Mouse (Mus musculus) heart, adult 2 months (tissue): ENCODE results near the gene Rimbp2. TPM values are rescaled to one million over a fixed set of nuclear protein-coding genes. Genes with fewer than 3 reads are reported as not detected.
A peak's percentile ranks its signal among the peaks of the same experiment; 100 is the strongest.

Source experiments
- DNase-seq, 2 experiments: peaks; one replicate each; pipeline ENCODE4 v3.0.0; 2021
- H3K27ac ChIP-seq: fragments of 200-600 bp; 2 replicates; pipeline ENCODE4 v1.8.1; 2022
- H3K27me3 ChIP-seq: fragments of 200-500 bp; 2 replicates; pipeline ENCODE4 v1.6.1; 2012; ENCODE audit warnings: mild to moderate bottlenecking, low read length, inconsistent platforms, mixed read lengths; ENCODE audit not compliant: control insufficient read depth, insufficient read depth
- H3K36me3 ChIP-seq: fragments of 200-500 bp; 2 replicates; pipeline ENCODE4 v1.6.1; 2012; ENCODE audit warnings: low read length, inconsistent platforms; ENCODE audit not compliant: control insufficient read depth, insufficient read depth
- H3K4me1 ChIP-seq: fragments of 200-500 bp; 2 replicates; pipeline ENCODE4 v1.6.1; 2011; ENCODE audit warnings: low read length; ENCODE audit not compliant: control insufficient read depth, insufficient read depth
- H3K4me3 ChIP-seq: fragments of 200-600 bp; 2 replicates; pipeline ENCODE4 v1.8.1; 2022
- H3K79me2 ChIP-seq: fragments of 200-500 bp; replicated peaks from 2 replicates; pipeline ENCODE4 v1.6.1; 2012; ENCODE audit warnings: mild to moderate bottlenecking, inconsistent platforms, low read length, moderate library complexity, mixed read lengths; ENCODE audit not compliant: control insufficient read depth, insufficient read depth
- H3K9ac ChIP-seq: fragments of 200-500 bp; 2 replicates; pipeline ENCODE4 v1.6.1; 2012; ENCODE audit warnings: low read depth, mild to moderate bottlenecking, control low read depth, inconsistent platforms, low read length, mixed read lengths
- CTCF ChIP-seq: fragments of 200-600 bp; IDR thresholded peaks from 2 replicates; pipeline ENCODE4 v1.8.1; 2022; ENCODE audit warnings: antibody characterized with exemption, mild to moderate bottlenecking, moderate library complexity
- EP300 ChIP-seq: fragments of 200-500 bp; IDR thresholded peaks from 2 replicates; pipeline ENCODE4 v1.6.1; 2011; ENCODE audit warnings: low read depth, low read length, control low read depth; ENCODE audit not compliant: insufficient read depth
- POLR2A ChIP-seq: fragments of 200-500 bp; IDR thresholded peaks from 2 replicates; pipeline ENCODE4 v1.6.1; 2011; ENCODE audit warnings: mild to moderate bottlenecking, low read depth, low read length, control low read depth; ENCODE audit not compliant: insufficient read depth
- WGBS: fragments of 180-500 bp; shearing (Covaris S2); methylation state at CpG from one replicate; pipeline ENCODE4 v1.1.7; 2018; 5-methylcytosine and 5-hydroxymethylcytosine counted together
- intact Hi-C: fragments of 180-260 bp; cut with DNase I; formaldehyde crosslinking; loops from one replicate; pipeline ENCODE4 v1.15.1; 2025
- polyA plus RNA-seq: library from polyadenylated mRNA; depleted of rRNA; stranded (reverse); fragments of >200 nt; gene quantifications from 2 replicates; pipeline ENCODE4 v1.2.3, GENCODE M21; 2012
- total RNA-seq, 2 experiments: library from RNA; stranded (reverse); gene quantifications; 2 replicates each; pipeline ENCODE4 v1.2.3; 2021

Rimbp2 gene
- total and polyA plus RNA-seq, 3 experiments, result 0.06 to 0.07 TPM; not detected in 1

DNA sequence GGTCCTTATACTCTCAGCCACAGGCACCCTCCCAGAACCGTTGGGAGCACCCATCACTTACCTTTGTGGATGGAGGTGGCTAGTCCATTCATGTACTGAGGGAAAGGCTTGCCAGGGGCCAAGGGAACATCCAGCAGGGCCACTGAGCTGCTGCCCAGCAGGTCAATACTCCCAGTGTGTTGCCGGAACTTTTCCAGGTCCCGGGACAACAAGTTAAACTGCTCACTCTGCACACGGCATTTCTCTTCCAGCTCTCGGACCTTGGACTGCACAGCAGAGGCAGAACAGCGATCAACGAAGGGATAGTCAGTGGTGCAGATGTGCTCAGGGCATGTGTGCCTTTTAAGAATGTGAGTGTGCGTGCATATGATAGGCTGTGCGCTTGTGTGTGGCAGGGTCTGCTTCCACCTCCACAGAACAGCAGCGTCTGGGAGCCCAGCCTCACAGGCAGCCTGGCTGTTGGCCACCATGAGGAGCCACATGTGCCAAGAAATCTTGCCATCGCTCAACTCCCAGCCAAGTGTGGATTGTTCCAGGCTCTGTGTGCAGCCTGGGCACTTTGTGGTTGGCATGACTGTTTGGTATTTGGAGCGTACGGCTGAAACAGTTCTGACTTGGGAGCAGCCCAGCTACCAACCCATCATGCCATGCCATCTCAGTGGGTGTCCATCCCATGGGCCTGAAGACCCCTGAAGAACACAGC is 146.8 kb downstream of the Rimbp2 start:
- Histone ChIP-seq H3K36me3 (no peaks in the 10 kb centered on the region), H3K27me3 (no peaks in the 10 kb centered on the region), H3K27ac (no peak overlapping the region), H3K4me3 (no peak overlapping the region), H3K4me1 (no peaks in the 10 kb centered on the region), H3K79me2 (no peaks in the 10 kb centered on the region), H3K9ac (no peak overlapping the region)
- TF ChIP-seq EP300, result no peak
- no peak for TF ChIP-seq CTCF
- TF ChIP-seq POLR2A, result no peak
- intact Hi-C loops, result no loop called here
- DNase-seq, result peak; percentile 22 to 45
- 75% methylated on average over 13 of the region's 13 CpGs for WGBS

DNA sequence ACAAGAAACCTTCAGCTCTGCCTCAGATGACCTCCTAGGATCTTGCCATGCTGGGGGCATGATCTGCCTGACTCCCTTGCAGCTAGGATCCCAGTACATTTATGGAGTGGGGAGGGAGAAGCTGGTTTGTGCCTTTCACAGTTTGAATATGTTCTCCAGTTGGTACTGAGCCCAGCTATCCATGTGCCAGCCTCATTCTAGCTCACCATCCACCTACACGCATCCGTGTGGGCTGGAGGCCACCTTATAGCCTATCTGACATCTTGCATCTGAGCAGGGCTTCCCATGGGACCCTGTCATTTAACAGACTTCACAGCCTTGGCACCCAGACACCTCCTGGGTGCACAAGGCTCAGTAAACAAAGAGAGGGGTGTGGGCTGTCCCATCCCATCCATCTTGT is 148.2 kb downstream of the Rimbp2 start:
- H3K27me3 ChIP-seq, result no peaks in the 10 kb centered on the region
- H3K4me3 ChIP-seq, result no peak overlapping the region
- intact Hi-C loops, result no loop called here
- WGBS, result 83% methylated on average over 2 of the region's 2 CpGs
- H3K79me2 ChIP-seq, result no peaks in the 10 kb centered on the region
- no peak for TF ChIP-seq CTCF
- no peak for TF ChIP-seq POLR2A
- no peak for TF ChIP-seq EP300
- no peak overlapping the region for H3K27ac ChIP-seq
- no peaks in the 10 kb centered on the region for H3K4me1 ChIP-seq
- no peaks in the 10 kb centered on the region for H3K36me3 ChIP-seq
- DNase-seq, result no peak
- H3K9ac ChIP-seq, result no peak overlapping the region

DNA sequence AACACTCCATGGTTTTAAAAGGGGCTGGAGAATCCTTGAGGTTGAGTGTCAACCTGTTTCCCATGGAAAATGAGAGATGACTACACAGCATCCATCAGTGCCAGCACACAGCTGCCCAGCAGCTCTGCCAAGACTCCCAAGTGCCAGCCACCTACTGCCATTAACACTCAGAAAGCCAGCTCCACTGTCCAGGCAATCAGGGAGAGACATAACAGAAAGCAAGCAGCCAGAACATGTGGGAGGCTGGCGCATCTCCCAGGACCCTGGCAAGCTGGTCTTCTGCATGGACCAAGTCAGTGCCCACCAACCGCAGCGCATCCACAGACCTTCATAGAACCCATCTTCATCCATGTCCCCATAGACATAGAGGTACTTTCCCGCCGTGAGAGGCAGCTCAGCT is 152.7 kb downstream of the Rimbp2 start:
- 87% methylated on average over 5 of the region's 5 CpGs for WGBS
- Histone ChIP-seq H3K9ac (no peak overlapping the region), H3K4me1 (no peaks in the 10 kb centered on the region), H3K36me3 (no peaks in the 10 kb centered on the region), H3K79me2 (no peaks in the 10 kb centered on the region), H3K4me3 (no peak overlapping the region), H3K27ac (no peak overlapping the region), H3K27me3 (no peaks in the 10 kb centered on the region)
- no peak for TF ChIP-seq EP300
- no peak for TF ChIP-seq POLR2A
- TF ChIP-seq CTCF, result no peak
- no peak for DNase-seq
- intact Hi-C loops, result no loop called here

- no peaks in the 10 kb centered on the region for H3K79me2 ChIP-seq
- TF ChIP-seq CTCF, result no peak
- no peak for TF ChIP-seq POLR2A
- TF ChIP-seq EP300, result no peak
- WGBS, result 78% methylated on average over 22 of the region's 22 CpGs
Observed at GRCm38 (mm10) chr5:128781621-128782020, 171.7 kb downstream of the Rimbp2 start.

DNA sequence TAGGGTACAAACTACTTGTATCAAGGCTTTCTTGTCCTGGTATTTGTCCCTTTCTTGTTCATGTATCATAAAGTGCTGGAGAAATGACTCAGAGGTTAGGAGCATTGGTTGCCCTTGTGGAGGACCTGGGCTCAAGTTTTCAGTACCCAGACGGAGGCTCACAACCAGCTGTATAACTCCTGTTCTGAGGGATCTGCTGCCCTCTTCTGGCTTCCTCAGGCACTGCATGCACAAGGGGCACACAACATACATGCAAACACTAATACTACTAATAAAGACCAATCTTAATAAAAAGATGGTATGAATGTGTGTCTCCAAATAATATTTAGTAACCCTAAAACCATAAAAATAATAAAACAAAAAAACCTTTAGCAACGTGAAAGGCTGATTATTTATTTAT is 176.9 kb downstream of the Rimbp2 start:
- Histone ChIP-seq H3K27ac (no peak overlapping the region), H3K9ac (no peak overlapping the region), H3K36me3 (no peaks in the 10 kb centered on the region), H3K4me1 (no peaks in the 10 kb centered on the region), H3K27me3 (no peaks in the 10 kb centered on the region), H3K4me3 (no peak overlapping the region), H3K79me2 (no peaks in the 10 kb centered on the region)
- DNase-seq, result no peak
- intact Hi-C loops, result no loop called here
- TF ChIP-seq EP300 (no peak), CTCF (0 out of 2 replicates have a peak, but pooled peaks have one; percentile 3)
- 59% methylated on average over 2 of the region's 2 CpGs for WGBS

More at GRCm38 (mm10) chr5:128781621-128782020, 171.7 kb downstream of the Rimbp2 start:
- H3K27me3 ChIP-seq, result no peaks in the 10 kb centered on the region
- H3K27ac ChIP-seq, result no peak overlapping the region
- H3K9ac ChIP-seq, result no peak overlapping the region
- H3K4me1 ChIP-seq, result no peaks in the 10 kb centered on the region
- DNase-seq, result no peak
- intact Hi-C loops, result no loop called here
- H3K4me3 ChIP-seq, result no peak overlapping the region
- H3K36me3 ChIP-seq, result no peaks in the 10 kb centered on the region

DNA sequence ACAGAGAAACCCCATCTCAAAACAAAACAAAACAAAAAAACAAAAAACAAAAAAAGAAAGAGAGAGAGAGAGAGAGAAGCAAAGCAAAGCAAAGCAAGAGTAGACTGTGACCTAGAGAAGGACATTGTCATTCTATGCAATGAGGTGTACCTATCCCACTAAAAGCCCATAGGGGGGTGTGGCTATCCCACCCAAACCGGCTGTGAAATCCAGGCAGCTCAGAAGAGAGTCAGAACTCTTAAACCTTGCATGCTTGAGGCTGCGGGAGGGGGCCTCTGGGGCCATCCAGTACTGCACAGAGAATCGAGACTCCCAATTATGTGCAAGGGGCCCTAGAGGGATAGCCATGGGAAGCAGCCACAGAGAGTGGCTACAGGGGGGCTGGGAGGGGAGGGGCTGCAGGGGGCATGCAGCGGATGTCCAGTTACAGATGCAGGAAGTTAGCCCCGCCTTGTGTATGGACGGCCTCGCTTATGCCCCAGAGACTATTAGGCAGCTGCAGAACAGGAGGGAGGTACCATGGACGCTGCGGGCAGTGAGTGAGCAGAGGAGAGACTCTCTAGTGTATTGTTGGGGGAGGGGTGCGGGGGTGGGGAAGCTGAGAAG is 184.2 kb downstream of the Rimbp2 start:
- Histone ChIP-seq H3K27me3 (no peaks in the 10 kb centered on the region), H3K27ac (no peak overlapping the region), H3K4me3 (no peak overlapping the region), H3K36me3 (no peaks in the 10 kb centered on the region), H3K4me1 (no peaks in the 10 kb centered on the region), H3K79me2 (no peaks in the 10 kb centered on the region), H3K9ac (no peak overlapping the region)
- no peak for DNase-seq
- 21% methylated on average over 10 of the region's 10 CpGs for WGBS
- TF ChIP-seq POLR2A (no peak), CTCF (no peak), EP300 (no peak)
- intact Hi-C loops, result no loop called here
